Mouse (Mus musculus): ENCODE results near the gene Mprip. TPM values are rescaled to one million over a fixed set of nuclear protein-coding genes. Genes with fewer than 3 reads are reported as not detected.

Gene Mprip
- polyA plus RNA-seq, 1 experiment from 2014 or later: 28.6 TPM

- no peak for DNase-seq (ENCODE audit: low spot score)
- H3K27ac ChIP-seq: no peak overlapping the region
- 91% methylated on average over 22 of the region's 22 CpGs for WGBS
- no peaks in the 10 kb centered on the region for H3K27me3 ChIP-seq (ENCODE audit: insufficient read depth, poor library complexity, severe bottlenecking)
- peaks cover 13% of the 10 kb centered on the region for H3K4me1 ChIP-seq (replicated peaks)
- no peaks in the 10 kb centered on the region for H3K9me3 ChIP-seq
- H3K36me3 ChIP-seq: peaks cover 81% of the 10 kb centered on the region
- H3K4me3 ChIP-seq: no peak overlapping the region
Observed at GRCm38 (mm10) chr11:59804409-59805110, 143.5 kb downstream of the Mprip start.

GRCm38 (mm10) chr11:59805256-59805655 is 144.2 kb downstream of the Mprip start:
- no peaks in the 10 kb centered on the region for H3K9me3 ChIP-seq
- peaks cover 15% of the 10 kb centered on the region for H3K4me1 ChIP-seq (replicated peaks)
- no peak overlapping the region for H3K27ac ChIP-seq
- DNase-seq (ENCODE audit: low spot score): no peak
- no peaks in the 10 kb centered on the region for H3K27me3 ChIP-seq (ENCODE audit: insufficient read depth, poor library complexity, severe bottlenecking)
- WGBS: 94% methylated on average over 1 of the region's 1 CpGs
- peaks cover 74% of the 10 kb centered on the region for H3K36me3 ChIP-seq
- no peak overlapping the region for H3K4me3 ChIP-seq

- no peak for DNase-seq (ENCODE audit: low spot score)
- no peak overlapping the region for H3K27ac ChIP-seq
- H3K4me1 ChIP-seq (replicated peaks): peaks cover 18% of the 10 kb centered on the region
- peaks cover 70% of the 10 kb centered on the region for H3K36me3 ChIP-seq
- H3K4me3 ChIP-seq: no peak overlapping the region
- no peaks in the 10 kb centered on the region for H3K9me3 ChIP-seq
- H3K27me3 ChIP-seq (ENCODE audit: insufficient read depth, poor library complexity, severe bottlenecking): no peaks in the 10 kb centered on the region
- WGBS: 98% methylated on average over 2 of the region's 2 CpGs
Observed at GRCm38 (mm10) chr11:59805656-59806055, 144.6 kb downstream of the Mprip start.

GRCm38 (mm10) chr11:59808170-59808960 is 147.3 kb downstream of the Mprip start:
- H3K36me3 ChIP-seq: peaks cover 43% of the 10 kb centered on the region
- H3K27ac ChIP-seq: no peak overlapping the region
- H3K27me3 ChIP-seq (ENCODE audit: insufficient read depth, poor library complexity, severe bottlenecking): no peaks in the 10 kb centered on the region
- peaks cover 29% of the 10 kb centered on the region for H3K4me1 ChIP-seq (replicated peaks)
- no peaks in the 10 kb centered on the region for H3K9me3 ChIP-seq
- WGBS: 72% methylated on average over 14 of the region's 14 CpGs
- DNase-seq (ENCODE audit: low spot score): no peak
- peak overlapping the region; percentile 84 for H3K4me3 ChIP-seq

GRCm38 (mm10) chr11:59809071-59809669 is 148.1 kb downstream of the Mprip start:
- Histone ChIP-seq H3K27ac (peak overlapping the region; percentile 99), H3K9me3 (no peaks in the 10 kb centered on the region), H3K4me1 (replicated peaks) (peaks cover 29% of the 10 kb centered on the region), H3K27me3 (ENCODE audit: insufficient read depth, poor library complexity, severe bottlenecking) (no peaks in the 10 kb centered on the region), H3K4me3 (peak overlapping the region; percentile 84), H3K36me3 (peaks cover 35% of the 10 kb centered on the region)
- 2% methylated on average over 15 of the region's 15 CpGs for WGBS
- no peak for DNase-seq (ENCODE audit: low spot score)

- peak within 1 kb of the TSS; percentile 84 for H3K4me3 ChIP-seq
- under 1% methylated on average over 52 of the region's 52 CpGs for WGBS
- no peaks in the 10 kb centered on the region for H3K27me3 ChIP-seq (ENCODE audit: insufficient read depth, poor library complexity, severe bottlenecking)
- peak; percentile 90 for DNase-seq (ENCODE audit: low spot score)
- peaks cover 29% of the 10 kb centered on the region for H3K4me1 ChIP-seq (replicated peaks)
- no peaks in the 10 kb centered on the region for H3K9me3 ChIP-seq
- peak within 1 kb of the TSS; percentile 99 for H3K27ac ChIP-seq
- peaks cover 28% of the 10 kb centered on the region for H3K36me3 ChIP-seq
Observed at GRCm38 (mm10) chr11:59809670-59810474, 148.8 kb downstream of the Mprip start, which contains the start of gene Flcn. Gene Flcn (minus strand): TSS chr11:59810016.

GRCm38 (mm10) chr11:59810480-59811158 is 149.5 kb downstream of the Mprip start:
- H3K36me3 ChIP-seq: peaks cover 24% of the 10 kb centered on the region
- peak overlapping the region; percentile 84 for H3K4me3 ChIP-seq
- WGBS: 66% methylated on average over 14 of the region's 14 CpGs
- H3K27ac ChIP-seq: peak overlapping the region; percentile 99
- H3K4me1 ChIP-seq (replicated peaks): peaks cover 29% of the 10 kb centered on the region
- H3K27me3 ChIP-seq (ENCODE audit: insufficient read depth, poor library complexity, severe bottlenecking): no peaks in the 10 kb centered on the region
- no peak for DNase-seq (ENCODE audit: low spot score)
- no peaks in the 10 kb centered on the region for H3K9me3 ChIP-seq

- Histone ChIP-seq H3K4me1 (replicated peaks) (peaks cover 29% of the 10 kb centered on the region), H3K27ac (no peak overlapping the region; the same call in 1 of the 2 replicates), H3K4me3 (no peak overlapping the region), H3K36me3 (peaks cover 24% of the 10 kb centered on the region), H3K27me3 (ENCODE audit: insufficient read depth, poor library complexity, severe bottlenecking) (no peaks in the 10 kb centered on the region), H3K9me3 (no peaks in the 10 kb centered on the region)
- no peak for DNase-seq (ENCODE audit: low spot score)
- WGBS: 72% methylated on average over 4 of the region's 4 CpGs
Observed at GRCm38 (mm10) chr11:59811211-59811610, 150.1 kb downstream of the Mprip start.

- Histone ChIP-seq H3K4me3 (no peak overlapping the region), H3K4me1 (replicated peaks) (peaks cover 29% of the 10 kb centered on the region), H3K27ac (no peak overlapping the region), H3K27me3 (ENCODE audit: insufficient read depth, poor library complexity, severe bottlenecking) (no peaks in the 10 kb centered on the region), H3K36me3 (peaks cover 30% of the 10 kb centered on the region), H3K9me3 (no peaks in the 10 kb centered on the region)
- DNase-seq (ENCODE audit: low spot score): no peak
- WGBS: 78% methylated on average over 3 of the region's 3 CpGs
Observed at GRCm38 (mm10) chr11:59813276-59813675, 152.2 kb downstream of the Mprip start.

- WGBS: 67% methylated on average over 1 of the region's 1 CpGs
- peaks cover 40% of the 10 kb centered on the region for H3K36me3 ChIP-seq
- H3K4me3 ChIP-seq: no peak overlapping the region
- H3K27me3 ChIP-seq (ENCODE audit: insufficient read depth, poor library complexity, severe bottlenecking): no peaks in the 10 kb centered on the region
- no peaks in the 10 kb centered on the region for H3K9me3 ChIP-seq
- H3K4me1 ChIP-seq (replicated peaks): peaks cover 18% of the 10 kb centered on the region; the same call in 1 of the 2 replicates
- H3K27ac ChIP-seq: no peak overlapping the region
- DNase-seq (ENCODE audit: low spot score): no peak
Observed at GRCm38 (mm10) chr11:59814311-59814710, 153.2 kb downstream of the Mprip start.

- Histone ChIP-seq H3K27me3 (ENCODE audit: insufficient read depth, poor library complexity, severe bottlenecking) (no peaks in the 10 kb centered on the region), H3K4me1 (replicated peaks) (peaks cover 14% of the 10 kb centered on the region; the same call in 1 of the 2 replicates), H3K9me3 (no peaks in the 10 kb centered on the region), H3K4me3 (no peak overlapping the region), H3K27ac (no peak overlapping the region), H3K36me3 (peaks cover 46% of the 10 kb centered on the region)
- no peak for DNase-seq (ENCODE audit: low spot score)
- 91% methylated on average over 6 of the region's 6 CpGs for WGBS
Observed at GRCm38 (mm10) chr11:59814936-59815335, 153.8 kb downstream of the Mprip start.

Measured in hindbrain, embryonic 10.5 days (tissue).